Mouse (Mus musculus) ES-Bruce4 (cell line): ENCODE data around the gene Celf2. TPM values are rescaled to one million over a fixed set of nuclear protein-coding genes. Genes with fewer than 3 reads are reported as not detected.

Experiments used
- H3K27ac ChIP-seq: 2 replicates; pipeline ENCODE4 v1.5.1; 2012; ENCODE audit warnings: low read length, inconsistent platforms; ENCODE audit not compliant: insufficient read depth
- H3K27me3 ChIP-seq: 2 replicates; pipeline ENCODE4 v1.6.1; 2012; ENCODE audit warnings: mild to moderate bottlenecking, low read length, inconsistent platforms; ENCODE audit not compliant: control insufficient read depth, poor library complexity, insufficient read depth, severe bottlenecking
- H3K36me3 ChIP-seq: 2 replicates; pipeline ENCODE4 v1.6.1; 2012; ENCODE audit warnings: inconsistent platforms, mild to moderate bottlenecking, low read length, moderate library complexity; ENCODE audit not compliant: control insufficient read depth, poor library complexity, insufficient read depth, severe bottlenecking
- H3K4me1 ChIP-seq: one replicate; pipeline ENCODE4 v1.8.1; 2011; ENCODE audit warnings: low read length; ENCODE audit not compliant: control insufficient read depth, insufficient read depth
- H3K4me3 ChIP-seq: 2 replicates; pipeline ENCODE4 v1.5.1; 2011; ENCODE audit warnings: low read depth, mild to moderate bottlenecking, low read length
- H3K9ac ChIP-seq: 2 replicates; pipeline ENCODE4 v1.6.1; 2012; ENCODE audit warnings: low read depth, mild to moderate bottlenecking, inconsistent platforms; ENCODE audit not compliant: poor library complexity, severe bottlenecking
- H3K9me3 ChIP-seq: replicated peaks from 2 replicates; pipeline ENCODE4 v1.6.1; 2012; ENCODE audit warnings: mild to moderate bottlenecking, low read length, inconsistent platforms; ENCODE audit not compliant: control insufficient read depth, poor library complexity, insufficient read depth, severe bottlenecking
- CTCF ChIP-seq: IDR thresholded peaks from one replicate; pipeline ENCODE4 v1.8.1; 2011; ENCODE audit warnings: low read depth, low read length
- EP300 ChIP-seq: IDR thresholded peaks from 2 replicates; pipeline ENCODE4 v1.6.1; 2011; ENCODE audit warnings: low read depth, low read length; ENCODE audit not compliant: insufficient read depth
- POLR2A ChIP-seq: IDR thresholded peaks from one replicate; pipeline ENCODE4 v1.8.1; 2011; ENCODE audit warnings: low read length; ENCODE audit not compliant: insufficient read depth
- polyA plus RNA-seq: library from polyadenylated mRNA; stranded (reverse); fragments of >200 nt; gene quantifications from 2 replicates; pipeline ENCODE4 v1.2.4, GENCODE M21; 2011; ENCODE audit warnings: low read depth; ENCODE audit not compliant: missing spikeins, insufficient read depth, insufficient read length

Gene Celf2
- polyA plus RNA-seq, 1 experiment = 10.6 TPM

DNA sequence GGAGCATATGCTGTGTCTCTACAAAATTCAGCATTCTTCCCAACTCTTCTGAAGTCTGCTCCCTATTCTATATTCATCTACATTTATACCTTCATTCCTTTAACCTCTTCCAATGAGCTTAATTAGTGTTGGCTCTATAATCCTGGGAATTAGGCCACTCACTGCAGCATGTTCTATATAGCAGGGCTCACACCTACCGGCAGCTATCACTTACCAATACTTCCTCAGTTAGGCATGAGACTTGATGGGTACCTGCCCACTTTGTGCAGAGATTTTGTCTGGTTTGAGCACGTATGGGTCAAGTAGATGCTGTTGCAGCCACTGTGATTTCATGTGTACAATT is 198.6 kb downstream of the Celf2 start:
- Histone ChIP-seq H3K9me3 (no peaks in the 10 kb centered on the region), H3K36me3 (no peaks in the 10 kb centered on the region), H3K27me3 (no peaks in the 10 kb centered on the region), H3K9ac (no peak overlapping the region), H3K4me1 (no peaks in the 10 kb centered on the region), H3K4me3 (no peak overlapping the region), H3K27ac (no peak overlapping the region)
- no peak for TF ChIP-seq POLR2A
- no peak for TF ChIP-seq CTCF
- TF ChIP-seq EP300 = no peak

DNA sequence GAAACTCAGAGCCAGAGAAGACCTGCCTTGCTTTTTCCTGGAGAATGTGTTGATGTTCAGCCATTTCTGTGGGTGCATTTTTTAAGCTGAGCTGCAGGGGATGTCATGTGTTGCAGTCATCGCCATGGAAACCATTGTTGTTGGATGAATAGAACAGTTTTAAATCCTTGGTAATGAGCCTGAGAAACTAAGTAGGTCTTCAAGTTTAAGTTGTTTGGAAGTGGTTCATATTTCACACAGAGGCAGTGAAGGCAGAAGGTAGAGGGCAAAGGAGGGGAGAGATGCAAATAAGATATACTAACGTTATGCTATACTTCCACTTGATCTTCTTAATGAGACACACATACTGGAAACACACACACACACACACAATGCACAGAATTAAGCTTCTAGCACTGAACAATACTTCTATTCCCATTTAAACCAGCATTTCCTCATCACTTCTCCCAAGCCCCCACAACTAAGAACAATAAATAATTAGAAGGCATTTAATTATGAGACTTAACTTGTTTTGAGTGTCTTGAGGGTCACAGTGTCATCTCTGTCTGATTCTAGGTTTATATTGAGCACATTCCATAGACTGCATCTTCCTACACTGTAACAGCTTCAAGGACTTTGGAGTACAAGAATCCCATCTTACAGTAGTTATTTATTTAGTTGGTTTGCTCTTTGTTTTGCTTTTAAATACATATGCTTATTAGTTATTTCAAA is 199.1 kb downstream of the Celf2 start:
- no peaks in the 10 kb centered on the region for H3K36me3 ChIP-seq
- H3K9ac ChIP-seq = no peak overlapping the region
- no peak overlapping the region for H3K4me3 ChIP-seq
- H3K4me1 ChIP-seq = no peaks in the 10 kb centered on the region
- H3K27ac ChIP-seq = no peak overlapping the region
- no peak for TF ChIP-seq POLR2A
- H3K27me3 ChIP-seq = no peaks in the 10 kb centered on the region
- H3K9me3 ChIP-seq = no peaks in the 10 kb centered on the region

DNA sequence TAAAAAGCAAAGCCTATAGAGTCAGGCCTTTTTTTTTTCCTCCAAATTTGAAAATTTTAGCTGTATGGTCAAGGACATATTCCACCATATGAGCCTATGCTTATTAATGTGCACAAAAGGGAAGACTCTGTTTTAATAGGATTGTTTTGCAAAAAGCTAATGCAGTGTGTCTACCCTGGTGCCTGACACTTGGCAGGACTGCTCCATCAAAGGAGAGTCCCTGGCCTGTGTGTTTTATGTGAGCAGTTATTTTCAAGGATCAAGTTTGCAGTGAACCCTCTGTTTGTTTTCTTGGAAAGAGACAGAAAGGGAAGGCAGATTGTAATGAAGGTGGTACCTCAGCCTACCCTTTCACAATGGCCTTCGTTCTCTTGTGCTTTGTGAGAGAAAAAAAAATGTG is 200.0 kb downstream of the Celf2 start:
- Histone ChIP-seq H3K9me3 (no peaks in the 10 kb centered on the region), H3K36me3 (no peaks in the 10 kb centered on the region), H3K4me1 (no peaks in the 10 kb centered on the region), H3K9ac (no peak overlapping the region), H3K4me3 (no peak overlapping the region), H3K27ac (no peak overlapping the region), H3K27me3 (no peaks in the 10 kb centered on the region)
- no peak for TF ChIP-seq POLR2A
- TF ChIP-seq EP300 = no peak
- no peak for TF ChIP-seq CTCF

DNA sequence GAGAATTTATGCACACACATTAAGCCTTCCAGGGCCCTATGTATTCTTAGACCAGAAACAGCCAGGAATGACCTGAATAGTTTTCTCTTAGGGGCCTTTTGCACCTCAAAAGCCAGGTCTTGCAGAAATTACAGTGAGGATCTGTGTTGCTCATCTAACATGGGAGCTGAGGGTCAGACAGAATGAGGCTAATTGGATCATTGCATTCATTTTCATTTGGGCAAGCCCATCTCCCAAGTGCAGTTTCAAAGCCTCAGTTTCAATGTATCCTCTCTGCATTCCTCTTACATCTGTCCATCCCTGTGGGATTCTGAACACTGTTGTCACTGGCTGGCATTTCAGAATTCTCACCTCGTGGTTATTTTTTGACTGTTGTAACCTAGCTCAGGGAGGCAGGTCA is 200.6 kb downstream of the Celf2 start:
- no peak overlapping the region for H3K27ac ChIP-seq
- no peak overlapping the region for H3K4me3 ChIP-seq
- no peaks in the 10 kb centered on the region for H3K4me1 ChIP-seq
- no peaks in the 10 kb centered on the region for H3K9me3 ChIP-seq
- TF ChIP-seq CTCF = no peak
- no peaks in the 10 kb centered on the region for H3K36me3 ChIP-seq
- no peaks in the 10 kb centered on the region for H3K27me3 ChIP-seq
- no peak overlapping the region for H3K9ac ChIP-seq

- no peaks in the 10 kb centered on the region for H3K9me3 ChIP-seq
- no peak overlapping the region for H3K27ac ChIP-seq
- no peaks in the 10 kb centered on the region for H3K4me1 ChIP-seq
- H3K27me3 ChIP-seq = no peaks in the 10 kb centered on the region
- H3K36me3 ChIP-seq = no peaks in the 10 kb centered on the region
- no peak overlapping the region for H3K4me3 ChIP-seq
- no peak overlapping the region for H3K9ac ChIP-seq
- no peak for TF ChIP-seq POLR2A
- no peak for TF ChIP-seq CTCF
- TF ChIP-seq EP300 = no peak
These were observed 221.9 kb downstream of the Celf2 start for GRCm38 (mm10) chr2:7287434-7287833.

GRCm38 (mm10) chr2:7273214-7273613 is 236.1 kb downstream of the Celf2 start:
- H3K9ac ChIP-seq = no peak overlapping the region
- H3K27me3 ChIP-seq = no peaks in the 10 kb centered on the region
- TF ChIP-seq POLR2A (no peak), CTCF (no peak), EP300 (no peak)
- H3K4me1 ChIP-seq = no peaks in the 10 kb centered on the region
- no peaks in the 10 kb centered on the region for H3K9me3 ChIP-seq
- H3K4me3 ChIP-seq = no peak overlapping the region
- H3K36me3 ChIP-seq = no peaks in the 10 kb centered on the region
- H3K27ac ChIP-seq = no peak overlapping the region
